Mouse (Mus musculus) embryo, embryonic 10 days (tissue): Measurements from ENCODE around the gene Vmn1r230.

Experiments
- DNase-seq: peaks from one replicate; pipeline ENCODE4 v3.0.0-alpha.2; 2015; ENCODE audit warnings: low spot score

Vmn1r230 gene

DNA sequence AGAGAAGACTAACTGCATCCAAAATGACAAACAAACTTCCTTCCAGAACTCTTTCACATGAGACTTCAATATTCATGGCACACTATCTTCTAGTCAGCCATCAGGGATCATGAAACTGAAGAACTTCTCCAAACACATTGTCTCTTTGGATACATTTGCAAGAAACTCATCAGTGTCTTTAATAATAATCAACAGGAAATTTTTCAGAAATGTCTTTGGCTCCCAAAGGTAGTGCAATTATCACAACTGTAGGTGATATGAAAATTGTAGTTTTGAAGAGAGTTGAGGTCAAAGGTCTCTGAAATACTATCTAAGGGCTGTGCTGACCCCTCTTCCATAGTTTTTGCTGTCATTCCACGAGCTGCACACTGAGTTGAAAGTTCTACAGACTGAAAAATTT, at the start of gene Vmn1r230:
Gene Vmn1r230 (plus strand): TSS at position 301 of the 400 bp plus-strand sequence.
- no peak for DNase-seq

DNA sequence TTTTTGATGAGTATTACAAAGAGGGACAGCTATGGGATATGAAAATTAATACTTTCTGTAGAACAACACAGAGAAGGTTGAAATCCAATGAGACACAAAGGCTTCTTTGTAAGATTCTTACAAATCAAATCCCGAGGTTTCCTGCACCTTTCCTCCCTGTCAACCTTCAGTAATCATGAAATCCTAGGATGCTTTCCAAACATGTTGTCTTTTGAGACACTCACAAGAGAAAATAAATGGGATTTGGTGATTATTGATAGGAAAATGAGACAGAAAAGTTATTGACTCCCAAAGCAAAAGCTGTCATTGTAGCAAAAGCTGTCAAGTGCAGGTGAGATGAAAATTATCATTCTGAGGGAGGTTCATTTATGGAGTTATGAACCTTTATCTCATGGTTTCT, 29.0 kb upstream of the Vmn1r230 start, which contains the start of gene Vmn1r229:
Gene Vmn1r229 (plus strand): TSS at position 301 of the 400 bp plus-strand sequence.
- no peak for DNase-seq
